8 mouse cellular contexts compared by ENCODE assay signal in the genomic region with DNA sequence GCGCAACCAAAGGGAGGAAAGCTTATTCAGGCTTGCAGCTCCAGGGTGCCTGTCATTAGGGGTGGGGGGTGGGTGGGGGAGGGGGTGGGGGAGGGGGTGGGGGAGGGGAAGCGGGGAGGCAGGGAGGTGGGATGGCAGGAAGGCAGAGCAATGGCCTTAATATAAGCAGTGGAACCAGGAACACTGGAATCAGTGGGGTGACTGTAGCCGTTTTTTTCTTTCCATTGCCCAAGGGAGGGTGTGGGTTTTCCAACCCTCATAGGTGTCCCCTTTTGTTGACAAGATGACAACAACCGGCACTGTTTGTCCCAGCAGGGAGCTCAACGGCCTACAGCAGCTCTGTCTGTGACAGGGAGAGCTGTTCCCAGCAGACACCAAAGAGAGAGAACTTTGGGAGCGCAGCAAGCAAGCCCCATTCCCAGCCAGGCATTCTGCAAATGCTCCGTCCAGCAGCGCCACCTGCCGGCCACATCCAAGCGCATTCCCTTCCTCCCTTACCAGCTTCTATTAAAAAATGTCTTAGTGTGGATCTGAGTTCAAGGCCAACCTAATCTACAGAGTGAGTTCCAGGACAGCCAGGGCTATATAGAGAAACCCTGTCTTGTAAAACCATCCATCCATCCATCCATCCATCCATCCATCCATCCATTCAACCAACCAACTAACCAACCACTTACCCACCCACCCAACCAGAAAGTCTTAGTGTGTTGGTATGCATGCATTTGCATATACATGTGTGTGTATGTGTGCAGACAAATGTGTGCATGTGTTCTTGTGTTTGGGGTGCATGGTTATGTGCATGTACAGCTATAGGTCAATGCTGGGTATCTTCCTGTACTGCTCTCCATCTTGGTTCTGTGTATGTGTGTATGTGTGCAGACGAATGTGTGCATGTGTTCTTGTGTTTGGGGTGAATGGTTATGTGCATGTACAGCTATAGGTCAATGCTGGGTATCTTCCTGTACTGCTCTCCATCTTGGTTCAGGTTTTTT. TPM values are rescaled to one million over a fixed set of nuclear protein-coding genes. Genes with fewer than 3 reads are reported as not detected.
DNase-seq lines count a peak whose midpoint lies in the region; ATAC-seq and TF ChIP-seq lines count a peak whose summit lies in the region.

No protein-coding gene starts in this region.

- H3K4me2 ChIP-seq in embryonic facial prominence, embryonic 15.5 days (replicated peaks) = no peak overlapping the region
- H3K4me2 ChIP-seq in kidney, embryonic 14.5 days (replicated peaks; ENCODE audit: low read depth, low read length) = no peak overlapping the region
- no peak overlapping the region for H3K4me2 ChIP-seq in limb, embryonic 14.5 days (replicated peaks; ENCODE audit: low read depth, low read length, severe bottlenecking)

- peak; percentile 95 for TF ChIP-seq CTCF in bone marrow, adult 2 months (IDR thresholded peaks at IDR 0.05; ENCODE audit: control insufficient read depth, insufficient read depth, low read length)

- H3K36me3 ChIP-seq in embryonic facial prominence, embryonic 15.5 days = no peaks in the 10 kb centered on the region
- H3K36me3 ChIP-seq in heart, embryonic 10.5 days = no peaks in the 10 kb centered on the region
- no peaks in the 10 kb centered on the region for H3K36me3 ChIP-seq in kidney, embryonic 14.5 days (ENCODE audit: control insufficient read depth, insufficient read depth, low read length)
- no peaks in the 10 kb centered on the region for H3K36me3 ChIP-seq in limb, embryonic 14.5 days (ENCODE audit: control insufficient read depth, insufficient read depth, low read length)

- H3K9ac ChIP-seq in embryonic facial prominence, embryonic 15.5 days = no peak overlapping the region
- H3K9ac ChIP-seq in kidney, embryonic 14.5 days (ENCODE audit: low read depth, low read length) = no peak overlapping the region
- no peak overlapping the region for H3K9ac ChIP-seq in limb, embryonic 14.5 days (ENCODE audit: low read depth, low read length, severe bottlenecking)

- H3K9me3 ChIP-seq in embryonic facial prominence, embryonic 15.5 days (replicated peaks) = no peaks in the 10 kb centered on the region
- no peaks in the 10 kb centered on the region for H3K9me3 ChIP-seq in heart, embryonic 10.5 days
- 0 out of 2 replicates have a peak, but pooled peaks cover 2% of the 10 kb centered on the region for H3K9me3 ChIP-seq in kidney, embryonic 14.5 days (ENCODE audit: control insufficient read depth, low read length)
- no peaks in the 10 kb centered on the region for H3K9me3 ChIP-seq in limb, embryonic 14.5 days (ENCODE audit: control insufficient read depth, low read length)

- 16% methylated on average over 11 of the region's 11 CpGs for WGBS in bone marrow, adult 2 months
- 14% methylated on average over 11 of the region's 11 CpGs for WGBS in embryonic facial prominence, embryonic 15.5 days
- WGBS in heart, embryonic 10.5 days = 11% methylated on average over 11 of the region's 11 CpGs
- 13% methylated on average over 10 of the region's 11 CpGs for WGBS in kidney, embryonic 14.5 days
- WGBS in limb, embryonic 14.5 days = 11% methylated on average over 11 of the region's 11 CpGs

- no peaks in the 10 kb centered on the region for H3K27me3 ChIP-seq in embryonic facial prominence, embryonic 15.5 days
- H3K27me3 ChIP-seq in heart, embryonic 10.5 days (ENCODE audit: insufficient read depth, poor library complexity, severe bottlenecking) = peaks cover 8% of the 10 kb centered on the region
- no peaks in the 10 kb centered on the region for H3K27me3 ChIP-seq in kidney, embryonic 14.5 days (ENCODE audit: control insufficient read depth, insufficient read depth, low read length)
- H3K27me3 ChIP-seq in limb, embryonic 14.5 days (ENCODE audit: control insufficient read depth, insufficient read depth, low read length) = no peaks in the 10 kb centered on the region

- no peak overlapping the region for H3K4me3 ChIP-seq in bone marrow, adult 2 months (replicated peaks; ENCODE audit: control insufficient read depth, low read depth, low read length)
- no peak overlapping the region for H3K4me3 ChIP-seq in embryonic facial prominence, embryonic 15.5 days (replicated peaks)
- peak overlapping the region; percentile 24 for H3K4me3 ChIP-seq in heart, embryonic 10.5 days
- H3K4me3 ChIP-seq in kidney, embryonic 14.5 days (ENCODE audit: low read length) = no peak overlapping the region
- H3K4me3 ChIP-seq in limb, embryonic 14.5 days (replicated peaks; ENCODE audit: low read length) = no peak overlapping the region

- TF ChIP-seq POLR2A in bone marrow, adult 2 months (IDR thresholded peaks at IDR 0.05; ENCODE audit: borderline replicate concordance, control insufficient read depth, low read depth, low read length) = no peak
- no peak for TF ChIP-seq POLR2A in limb, embryonic 14.5 days (IDR thresholded peaks at IDR 0.05; ENCODE audit: borderline replicate concordance, extremely low read depth, insufficient read depth, insufficient read length)

- H3K27ac ChIP-seq in bone marrow, adult 2 months (ENCODE audit: control insufficient read depth, insufficient read depth, low read depth, low read length, poor library complexity) = no peak overlapping the region
- H3K27ac ChIP-seq in embryonic facial prominence, embryonic 15.5 days (replicated peaks) = no peak overlapping the region
- no peak overlapping the region for H3K27ac ChIP-seq in heart, embryonic 10.5 days
- no peak overlapping the region for H3K27ac ChIP-seq in kidney, embryonic 14.5 days (ENCODE audit: low read depth, low read length)
- no peak overlapping the region for H3K27ac ChIP-seq in limb, embryonic 14.5 days (replicated peaks; ENCODE audit: low read depth, low read length)

- DNase-seq in A20 (ENCODE audit: low read depth, low spot score) = peak; percentile 76
- peak; percentile 92 for DNase-seq in heart, embryonic 10.5 days (ENCODE audit: low spot score)
- peak; percentile 88 for DNase-seq in limb, embryonic 14.5 days (ENCODE audit: low spot score)
- peak; percentile 78 to 94 for DNase-seq in spleen, postnatal 4 days (ENCODE audit: low spot score in 2 of 2)

- ATAC-seq in embryonic facial prominence, embryonic 15.5 days (ENCODE audit: insufficient number of reproducible peaks, low FRiP score, low TSS enrichment, low read depth) = 0 out of 2 replicates have a peak, but pooled peaks have one; percentile 63
- peak; percentile 87 for ATAC-seq in kidney, embryonic 14.5 days (ENCODE audit: low FRiP score, low TSS enrichment)
- peak; percentile 76; the same call in 1 of the 2 replicates for ATAC-seq in limb, embryonic 14.5 days (ENCODE audit: low FRiP score, low read depth)
- ATAC-seq in monocyte, adult 5-6 weeks (replicated peaks; ENCODE audit: insufficient number of reproducible peaks, low FRiP score, low TSS enrichment, poor library complexity, severe bottlenecking) = peak; percentile 80

- H3K4me1 ChIP-seq in bone marrow, adult 2 months (ENCODE audit: control insufficient read depth, insufficient read depth, low read length) = no peaks in the 10 kb centered on the region
- H3K4me1 ChIP-seq in embryonic facial prominence, embryonic 15.5 days = no peaks in the 10 kb centered on the region
- H3K4me1 ChIP-seq in heart, embryonic 10.5 days = 0 out of 2 replicates have a peak, but pooled peaks cover 3% of the 10 kb centered on the region
- no peaks in the 10 kb centered on the region for H3K4me1 ChIP-seq in kidney, embryonic 14.5 days (ENCODE audit: control insufficient read depth, insufficient read depth, low read length)
- H3K4me1 ChIP-seq in limb, embryonic 14.5 days (ENCODE audit: control insufficient read depth, insufficient read depth, low read length) = no peaks in the 10 kb centered on the region

RNA-seq across cellular contexts. Expression of a gene that starts 17.5 kb away (rescaled TPM):
- polyA plus RNA-seq in bone marrow, adult 2 months (2011; ENCODE audit: insufficient read depth, insufficient read length, low replicate concordance, missing spikeins) = not detected in 2 replicates
- polyA plus RNA-seq in embryonic facial prominence, embryonic 15.5 days (2015; fragmentation: Nextera tagmentation; extraction: Ambion mirVana) = not detected in 2 replicates
- polyA plus RNA-seq in heart, embryonic 10.5 days (2016; fragmentation: Nextera tagmentation; extraction: Ambion mirVana) = not detected in 2 replicates
- polyA plus RNA-seq in kidney, embryonic 14.5 days (2014; fragmentation: Nextera tagmentation; extraction: Ambion mirVana) = not detected in 2 replicates
- not detected in 2 replicates for polyA plus RNA-seq in limb, embryonic 14.5 days (2012; rRNA removed)
- not detected in 2 replicates for polyA plus RNA-seq in limb, embryonic 14.5 days (2014; fragmentation: Nextera tagmentation; extraction: Ambion mirVana)
- not detected in 3 replicates for total RNA-seq in monocyte, adult 5-6 weeks (2017)

RNA-seq across cellular contexts. Expression of a gene that starts 26.9 kb away (rescaled TPM):
- polyA plus RNA-seq in bone marrow, adult 2 months (2011; ENCODE audit: insufficient read depth, insufficient read length, low replicate concordance, missing spikeins) = 7.0 and 12.8 TPM in 2 replicates
- polyA plus RNA-seq in embryonic facial prominence, embryonic 15.5 days (2015; fragmentation: Nextera tagmentation; extraction: Ambion mirVana) = 0.28 TPM in 1 of 2 replicates, not detected in the other
- 0.27 and 0.28 TPM in 2 replicates for polyA plus RNA-seq in heart, embryonic 10.5 days (2016; fragmentation: Nextera tagmentation; extraction: Ambion mirVana)
- not detected in 2 replicates for polyA plus RNA-seq in kidney, embryonic 14.5 days (2014; fragmentation: Nextera tagmentation; extraction: Ambion mirVana)
- 0.17 and 0.20 TPM in 2 replicates for polyA plus RNA-seq in limb, embryonic 14.5 days (2012; rRNA removed)
- not detected in 2 replicates for polyA plus RNA-seq in limb, embryonic 14.5 days (2014; fragmentation: Nextera tagmentation; extraction: Ambion mirVana)
- total RNA-seq in monocyte, adult 5-6 weeks (2017) = 9.5 to 16.2 TPM (median 10.5 TPM) in 3 replicates
